Mouse (Mus musculus): ENCODE results near the gene Hp1bp3. TPM values are rescaled to one million over a fixed set of nuclear protein-coding genes. Genes with fewer than 3 reads are reported as not detected.

Hp1bp3 gene
- polyA plus RNA-seq, 1 experiment: 156 TPM

- TF ChIP-seq POLR2A (IDR thresholded peaks at IDR 0.05; ENCODE audit: extremely low read depth, insufficient read depth, low read length): no peak
- TF ChIP-seq CTCF (IDR thresholded peaks at IDR 0.05; ENCODE audit: extremely low read depth, insufficient read depth, low read length): no peak
- no peak overlapping the region for H3K4me3 ChIP-seq (ENCODE audit: insufficient read depth, low read length)
- H3K4me1 ChIP-seq (ENCODE audit: control insufficient read depth, insufficient read depth, low read length): peaks cover 1% of the 10 kb centered on the region; the same call in 1 of the 2 replicates
- no peak overlapping the region for H3K27ac ChIP-seq (ENCODE audit: insufficient read depth, low read length)
Observed at GRCm38 (mm10) chr4:138187995-138188394, 28.1 kb upstream of the Hp1bp3 start.

- peaks cover 1% of the 10 kb centered on the region; the same call in 1 of the 2 replicates for H3K4me1 ChIP-seq (ENCODE audit: control insufficient read depth, insufficient read depth, low read length)
- no peak overlapping the region for H3K27ac ChIP-seq (ENCODE audit: insufficient read depth, low read length)
- H3K4me3 ChIP-seq (ENCODE audit: insufficient read depth, low read length): no peak overlapping the region
- TF ChIP-seq CTCF (IDR thresholded peaks at IDR 0.05; ENCODE audit: extremely low read depth, insufficient read depth, low read length) (no peak), POLR2A (IDR thresholded peaks at IDR 0.05; ENCODE audit: extremely low read depth, insufficient read depth, low read length) (no peak)
Observed at GRCm38 (mm10) chr4:138192561-138192960, 23.5 kb upstream of the Hp1bp3 start.

GRCm38 (mm10) chr4:138200769-138201168 is 15.3 kb upstream of the Hp1bp3 start:
- TF ChIP-seq POLR2A (IDR thresholded peaks at IDR 0.05; ENCODE audit: extremely low read depth, insufficient read depth, low read length) (no peak), CTCF (IDR thresholded peaks at IDR 0.05; ENCODE audit: extremely low read depth, insufficient read depth, low read length) (no peak)
- Histone ChIP-seq H3K4me1 (ENCODE audit: control insufficient read depth, insufficient read depth, low read length) (no peaks in the 10 kb centered on the region), H3K27ac (ENCODE audit: insufficient read depth, low read length) (no peak overlapping the region), H3K4me3 (ENCODE audit: insufficient read depth, low read length) (no peak overlapping the region)

- H3K4me3 ChIP-seq (ENCODE audit: insufficient read depth, low read length): no peak overlapping the region
- no peak for TF ChIP-seq POLR2A (IDR thresholded peaks at IDR 0.05; ENCODE audit: extremely low read depth, insufficient read depth, low read length)
- no peak for TF ChIP-seq CTCF (IDR thresholded peaks at IDR 0.05; ENCODE audit: extremely low read depth, insufficient read depth, low read length)
- no peak overlapping the region for H3K27ac ChIP-seq (ENCODE audit: insufficient read depth, low read length)
- H3K4me1 ChIP-seq (ENCODE audit: control insufficient read depth, insufficient read depth, low read length): no peaks in the 10 kb centered on the region
Observed at GRCm38 (mm10) chr4:138201696-138202095, 14.4 kb upstream of the Hp1bp3 start.

- no peak for TF ChIP-seq CTCF (IDR thresholded peaks at IDR 0.05; ENCODE audit: extremely low read depth, insufficient read depth, low read length)
- TF ChIP-seq POLR2A (IDR thresholded peaks at IDR 0.05; ENCODE audit: extremely low read depth, insufficient read depth, low read length): no peak
- no peaks in the 10 kb centered on the region for H3K4me1 ChIP-seq (ENCODE audit: control insufficient read depth, insufficient read depth, low read length)
- H3K4me3 ChIP-seq (ENCODE audit: insufficient read depth, low read length): no peak overlapping the region
- H3K27ac ChIP-seq (ENCODE audit: insufficient read depth, low read length): no peak overlapping the region
Observed at GRCm38 (mm10) chr4:138210116-138210515, 6.0 kb upstream of the Hp1bp3 start.

- H3K4me3 ChIP-seq (ENCODE audit: insufficient read depth, low read length): no peak overlapping the region
- H3K27ac ChIP-seq (ENCODE audit: insufficient read depth, low read length): no peak overlapping the region
- H3K4me1 ChIP-seq (ENCODE audit: control insufficient read depth, insufficient read depth, low read length): peaks cover 2% of the 10 kb centered on the region; the same call in 1 of the 2 replicates
- no peak for TF ChIP-seq POLR2A (IDR thresholded peaks at IDR 0.05; ENCODE audit: extremely low read depth, insufficient read depth, low read length)
- no peak for TF ChIP-seq CTCF (IDR thresholded peaks at IDR 0.05; ENCODE audit: extremely low read depth, insufficient read depth, low read length)
Observed at GRCm38 (mm10) chr4:138213861-138214260, 2.2 kb upstream of the Hp1bp3 start.

GRCm38 (mm10) chr4:138215671-138216199 is 361 bp upstream of the Hp1bp3 start:
- TF ChIP-seq POLR2A (IDR thresholded peaks at IDR 0.05; ENCODE audit: extremely low read depth, insufficient read depth, low read length): no peak
- TF ChIP-seq CTCF (IDR thresholded peaks at IDR 0.05; ENCODE audit: extremely low read depth, insufficient read depth, low read length): no peak
- Histone ChIP-seq H3K4me3 (ENCODE audit: insufficient read depth, low read length) (peak overlapping the region; percentile 69), H3K27ac (ENCODE audit: insufficient read depth, low read length) (peak overlapping the region; percentile 88), H3K4me1 (ENCODE audit: control insufficient read depth, insufficient read depth, low read length) (peaks cover 7% of the 10 kb centered on the region)

- Histone ChIP-seq H3K4me3 (ENCODE audit: insufficient read depth, low read length) (peak overlapping the region; percentile 69), H3K4me1 (ENCODE audit: control insufficient read depth, insufficient read depth, low read length) (peaks cover 7% of the 10 kb centered on the region), H3K27ac (ENCODE audit: insufficient read depth, low read length) (peak overlapping the region; percentile 99)
- TF ChIP-seq POLR2A (IDR thresholded peaks at IDR 0.05; ENCODE audit: extremely low read depth, insufficient read depth, low read length): peak; percentile 42; the same call in 1 of the 2 replicates
- no peak for TF ChIP-seq CTCF (IDR thresholded peaks at IDR 0.05; ENCODE audit: extremely low read depth, insufficient read depth, low read length)
Observed at GRCm38 (mm10) chr4:138216891-138217392, 846 bp downstream of the Hp1bp3 start.

GRCm38 (mm10) chr4:138217441-138217840 is 1.3 kb downstream of the Hp1bp3 start:
- TF ChIP-seq CTCF (IDR thresholded peaks at IDR 0.05; ENCODE audit: extremely low read depth, insufficient read depth, low read length) (no peak), POLR2A (IDR thresholded peaks at IDR 0.05; ENCODE audit: extremely low read depth, insufficient read depth, low read length) (no peak)
- peaks cover 7% of the 10 kb centered on the region for H3K4me1 ChIP-seq (ENCODE audit: control insufficient read depth, insufficient read depth, low read length)
- H3K4me3 ChIP-seq (ENCODE audit: insufficient read depth, low read length): peak overlapping the region; percentile 69
- H3K27ac ChIP-seq (ENCODE audit: insufficient read depth, low read length): peak overlapping the region; percentile 95
